Mouse (Mus musculus): Measurements from ENCODE around the gene Alg11.

Gene Alg11

DNA sequence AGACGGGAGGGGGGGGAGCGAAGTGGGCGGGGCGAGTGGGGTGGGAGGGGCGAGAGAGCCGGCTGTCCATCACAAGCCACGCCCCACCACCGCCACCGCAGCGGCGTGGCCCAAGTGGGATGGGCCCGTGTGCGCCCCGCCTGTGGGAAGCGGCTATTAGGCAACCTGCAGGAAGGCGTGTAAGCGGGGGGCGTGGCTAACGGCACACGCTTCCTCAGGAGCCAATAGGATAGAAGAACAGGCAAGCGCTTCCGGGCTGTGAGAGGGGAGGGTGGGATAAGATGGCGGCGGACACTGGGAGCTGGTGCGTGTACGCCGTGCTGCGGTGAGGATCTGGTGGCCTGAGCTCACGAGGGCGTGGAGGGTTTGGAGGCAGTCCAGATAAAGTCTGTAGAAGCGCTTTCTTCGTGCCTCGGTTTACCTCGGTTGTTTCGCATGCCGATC is at the start of gene Alg11:
Gene Alg11, plus strand, starts transcription at position 276 of the 444 bp plus-strand sequence.
- DNase-seq: peak; percentile 96

DNA sequence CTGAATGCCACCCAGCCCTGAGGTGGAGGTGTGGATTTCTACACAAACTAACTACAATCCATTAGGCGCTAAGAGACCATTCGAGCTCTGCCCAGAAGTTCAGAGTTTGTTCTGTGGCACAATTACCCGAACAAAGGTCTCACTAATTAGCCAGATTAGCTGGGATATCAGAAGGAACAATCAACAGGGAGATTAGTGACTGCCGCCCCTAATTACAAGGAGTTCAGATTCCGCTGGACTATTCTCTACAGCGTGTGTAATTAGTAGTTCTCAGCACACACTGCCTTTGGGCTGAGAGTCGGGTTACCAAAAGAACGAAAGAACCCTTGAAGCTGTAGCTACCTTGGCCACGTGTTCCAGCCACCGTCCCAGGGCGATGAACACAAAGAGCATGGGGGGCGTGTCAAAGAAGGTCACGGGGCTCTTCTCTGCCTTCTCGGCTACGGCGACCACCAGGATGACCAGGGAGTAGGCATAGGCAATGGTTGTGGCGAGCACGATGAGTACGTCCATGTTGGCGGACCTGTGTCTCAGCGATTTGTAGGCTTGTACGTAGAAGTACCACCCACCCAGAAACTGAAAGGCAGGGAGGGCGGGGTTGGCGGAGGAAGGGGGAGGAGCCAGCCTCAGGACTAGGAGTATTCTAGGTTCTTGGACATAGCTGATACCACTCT is 47.4 kb upstream of the Alg11 start:
- DNase-seq: no peak

DNA sequence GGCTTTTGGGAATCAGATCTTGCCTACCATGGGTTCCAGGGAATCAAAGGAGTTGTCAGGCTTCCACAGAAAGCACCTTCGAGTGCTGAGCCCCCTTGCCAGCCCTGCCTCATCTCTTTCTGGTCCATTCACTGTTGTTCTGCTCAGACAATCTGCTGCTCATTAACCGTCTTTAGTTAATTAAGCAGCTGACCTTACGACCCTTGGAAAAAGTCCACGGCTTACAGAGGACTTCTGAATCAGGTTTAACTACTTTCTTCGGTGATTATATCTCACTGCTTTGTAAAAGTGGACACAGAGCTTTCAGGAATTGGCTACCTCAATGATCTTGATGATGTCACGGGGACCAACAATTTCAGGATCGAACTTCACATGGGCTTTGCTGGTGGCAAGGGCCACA is 42.8 kb upstream of the Alg11 start:
- no peak for DNase-seq

DNA sequence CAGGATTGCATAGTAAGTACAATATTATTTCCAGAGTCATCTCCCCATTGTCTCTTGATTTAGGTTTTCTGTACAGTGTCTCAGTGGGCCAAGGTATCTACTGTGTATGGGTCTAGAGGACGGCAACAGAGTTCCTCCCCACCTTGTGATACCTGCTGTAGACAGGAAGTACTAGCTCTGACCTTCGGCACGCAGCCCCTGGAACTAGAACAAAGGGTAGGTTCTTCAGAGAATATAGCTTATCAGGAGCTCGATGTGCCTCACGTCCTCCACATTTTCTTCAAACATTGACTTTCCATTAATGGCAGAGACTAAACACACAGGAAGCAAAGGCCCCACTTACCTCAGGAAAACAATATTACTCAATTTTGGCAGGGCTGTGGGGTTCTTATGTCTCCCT is 41.0 kb upstream of the Alg11 start:
- no peak for DNase-seq

DNA sequence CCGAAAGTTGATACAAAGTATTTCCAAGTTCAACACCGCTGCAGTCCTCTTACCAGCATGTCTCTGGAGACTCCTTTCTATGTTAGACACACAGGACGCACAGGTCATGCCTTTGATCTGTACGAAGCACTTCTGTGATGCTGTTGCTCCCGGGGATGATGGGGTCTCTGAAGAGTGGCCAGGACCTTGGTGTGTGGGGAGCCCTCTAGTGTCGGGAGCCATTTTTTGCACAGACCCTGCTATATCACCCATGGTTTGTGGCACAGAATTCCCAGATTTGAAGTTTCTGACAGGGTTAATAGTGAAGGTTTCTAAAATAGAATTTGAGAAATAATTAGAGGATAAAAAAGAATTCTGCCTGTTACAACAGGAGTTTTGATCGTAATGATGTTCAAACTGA is 38.3 kb upstream of the Alg11 start:
- DNase-seq: no peak

DNA sequence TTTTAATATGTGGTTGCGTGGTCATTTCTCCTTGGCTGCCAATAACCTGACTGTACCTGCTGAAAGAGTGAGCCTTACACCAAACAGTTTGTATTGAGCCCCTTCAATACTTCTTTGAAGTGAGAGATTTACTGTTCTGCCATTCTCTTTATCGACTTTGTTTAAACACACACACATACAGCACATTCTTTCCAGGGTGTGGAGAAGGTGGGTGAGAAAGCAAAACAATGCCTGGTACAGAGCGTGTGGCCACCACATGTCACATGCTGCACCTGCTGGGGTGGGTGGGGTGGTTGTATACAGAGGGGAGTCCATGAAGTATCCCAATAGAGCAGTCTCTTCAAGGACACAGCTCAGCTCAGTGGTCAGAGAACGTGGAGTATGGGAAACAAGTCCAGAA is 35.3 kb upstream of the Alg11 start:
- DNase-seq: no peak

DNA sequence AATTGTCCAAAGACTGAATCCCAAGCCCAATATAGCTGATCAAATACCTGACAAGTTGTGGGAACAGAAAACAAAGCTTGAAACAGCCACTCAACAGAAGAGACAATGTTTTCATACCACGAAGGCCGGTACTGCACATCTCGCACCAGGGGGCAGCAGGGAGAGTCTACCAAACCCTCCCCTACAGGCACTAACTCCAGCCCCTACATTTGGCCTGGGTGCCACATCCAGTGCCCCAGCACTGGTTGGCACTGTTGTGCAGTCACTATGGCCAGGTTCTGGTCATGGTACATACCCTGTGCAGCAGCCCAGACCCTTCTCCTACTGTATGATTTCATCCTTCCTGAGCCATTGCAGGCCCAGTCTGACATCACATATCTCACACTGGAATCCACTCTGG is 31.5 kb upstream of the Alg11 start:
- no peak for DNase-seq

DNA sequence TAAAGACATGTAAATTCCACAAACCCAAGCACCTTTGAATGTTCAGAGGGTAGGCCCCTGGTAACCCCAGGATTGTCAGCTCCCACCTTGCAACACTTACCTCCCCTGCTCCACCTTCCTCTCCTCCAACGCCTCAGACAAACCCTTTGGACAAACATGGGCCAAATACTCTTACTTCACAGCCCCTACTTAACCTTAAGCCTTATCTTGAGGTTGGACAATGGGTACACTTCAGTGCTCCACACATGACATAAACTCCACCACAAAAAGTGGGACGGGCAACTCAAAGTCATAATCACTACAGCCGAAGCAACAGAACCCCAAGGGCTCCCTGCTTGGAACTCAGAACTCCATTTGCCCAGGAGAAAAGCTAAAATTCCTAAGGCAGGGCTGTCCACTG is 29.5 kb upstream of the Alg11 start:
- no peak for DNase-seq

DNA sequence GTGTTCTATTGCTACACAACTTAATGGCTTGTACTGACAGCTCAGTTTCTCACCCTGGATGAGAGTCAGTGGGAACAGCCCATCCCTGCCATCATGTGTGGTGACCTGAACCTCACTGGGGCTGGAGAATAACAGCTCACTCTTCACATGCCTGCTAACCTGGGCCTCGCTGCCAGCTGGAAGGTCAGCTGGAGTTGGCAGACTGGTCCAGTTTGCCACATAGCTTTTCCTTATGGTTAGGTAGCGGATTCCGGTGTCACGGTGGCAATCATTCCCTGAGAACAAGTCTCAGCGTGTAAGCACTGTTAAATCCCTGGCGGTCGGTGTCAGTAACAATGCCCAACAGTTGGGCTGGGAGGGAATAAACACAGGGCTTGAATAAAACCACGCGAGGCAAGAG is 24.4 kb upstream of the Alg11 start:
- DNase-seq: no peak

DNA sequence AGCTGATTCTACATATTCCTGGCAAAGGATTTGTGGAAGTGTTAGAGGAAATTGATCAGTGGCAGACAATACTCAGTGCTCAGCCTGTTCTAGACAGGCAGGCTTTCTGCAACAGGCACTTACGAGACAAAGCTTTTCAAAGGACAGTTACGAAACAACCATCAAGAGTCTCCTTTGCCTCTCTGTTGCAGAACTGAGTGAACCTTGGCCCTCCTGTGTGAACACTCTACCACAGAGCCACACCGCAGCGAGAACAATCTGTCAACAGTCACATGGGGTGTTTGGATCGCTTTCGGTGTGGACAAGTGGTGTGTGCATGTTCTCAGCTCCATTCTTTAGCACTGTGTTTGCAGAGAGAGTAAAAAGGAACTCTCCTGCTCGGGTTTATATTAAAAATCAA is 23.5 kb upstream of the Alg11 start:
- no peak for DNase-seq

DNA sequence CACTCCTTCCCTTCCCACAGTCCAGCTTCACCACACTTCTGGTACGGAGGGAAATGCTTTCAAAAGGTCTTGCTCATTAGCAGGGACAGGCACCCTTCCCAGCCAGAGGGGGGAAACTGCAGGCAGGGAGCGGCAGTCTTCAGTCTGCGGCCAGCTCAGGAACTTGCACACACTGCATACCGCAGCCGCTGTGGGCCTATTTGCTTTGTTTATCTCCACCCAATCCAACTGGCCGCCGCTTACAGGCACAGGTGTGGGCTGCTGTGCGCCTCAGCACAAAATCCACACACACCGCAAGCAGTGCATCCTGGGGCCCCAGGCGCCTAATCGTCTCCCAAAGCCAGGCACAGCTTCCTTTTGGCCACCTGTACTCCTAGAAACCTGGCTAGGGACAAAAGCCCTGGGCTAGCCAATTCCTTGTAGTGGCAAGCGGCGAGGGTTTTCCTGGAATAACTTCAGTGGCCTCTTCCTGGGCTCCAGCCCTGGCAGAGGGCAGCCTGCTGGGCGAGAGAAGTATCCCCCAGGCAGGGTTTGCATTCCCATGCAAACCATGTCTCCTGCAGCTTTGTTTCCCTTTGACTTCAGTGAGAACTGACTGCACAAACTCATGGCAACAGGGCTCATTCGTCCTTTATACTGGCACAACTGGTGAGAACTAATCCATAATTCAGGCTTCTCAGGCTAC is 20.9 kb upstream of the Alg11 start:
- no peak for DNase-seq

DNA sequence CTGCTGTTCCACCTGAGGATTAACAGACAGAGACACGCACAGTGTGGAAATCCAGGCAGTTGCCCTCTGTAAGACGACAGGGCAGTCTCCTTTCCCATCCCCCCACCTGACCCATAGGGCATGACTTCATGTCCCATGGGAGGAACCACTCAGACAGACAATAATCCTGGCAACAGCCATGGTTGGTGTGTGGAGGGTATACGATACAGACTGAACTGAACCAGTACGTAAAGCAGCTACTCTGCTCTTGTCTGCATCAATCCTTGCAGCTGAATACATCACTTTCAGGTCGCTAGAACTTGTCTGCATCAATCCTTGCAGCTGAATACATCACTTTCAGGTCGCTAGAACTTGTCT is 20.4 kb upstream of the Alg11 start:
- DNase-seq: no peak

DNA sequence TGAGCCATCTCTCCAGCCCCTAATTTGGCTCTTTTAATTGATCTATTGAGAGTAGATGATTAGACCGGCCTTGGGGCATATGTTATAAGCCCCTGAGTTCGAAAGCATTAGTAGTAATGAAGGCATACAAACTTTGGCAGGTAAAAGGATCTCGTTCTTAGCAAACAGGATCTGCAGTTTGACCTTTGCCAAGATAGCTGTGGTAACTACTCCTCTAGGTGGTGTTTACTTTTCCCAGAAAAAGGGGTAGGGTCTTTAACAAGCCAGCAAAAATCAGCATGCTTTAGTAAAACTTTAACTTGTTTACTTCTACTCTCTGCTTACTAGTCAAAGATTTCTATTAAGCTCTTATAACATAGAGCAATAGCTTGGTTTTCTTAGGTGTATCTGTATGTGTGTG is 18.0 kb upstream of the Alg11 start:
- DNase-seq: no peak

DNA sequence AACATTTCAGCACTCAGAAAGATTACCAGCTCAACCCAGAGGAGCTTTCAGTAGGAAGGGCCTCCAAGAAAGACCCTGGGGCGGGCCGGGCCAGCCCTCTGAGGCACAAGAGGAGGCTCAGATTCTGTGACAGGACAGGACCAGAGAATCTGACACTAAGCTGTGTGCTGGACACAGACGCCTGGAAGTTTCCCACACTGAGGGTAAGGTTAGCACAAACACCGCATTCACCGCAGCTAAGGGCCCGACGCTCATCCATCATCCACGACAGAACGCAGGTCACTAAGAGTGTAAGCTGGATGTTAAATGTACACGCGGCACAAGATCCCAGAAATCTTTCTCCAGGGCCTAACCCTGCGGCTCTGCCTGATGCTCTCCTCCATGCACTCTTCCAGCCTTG is 16.8 kb upstream of the Alg11 start:
- DNase-seq: no peak

DNA sequence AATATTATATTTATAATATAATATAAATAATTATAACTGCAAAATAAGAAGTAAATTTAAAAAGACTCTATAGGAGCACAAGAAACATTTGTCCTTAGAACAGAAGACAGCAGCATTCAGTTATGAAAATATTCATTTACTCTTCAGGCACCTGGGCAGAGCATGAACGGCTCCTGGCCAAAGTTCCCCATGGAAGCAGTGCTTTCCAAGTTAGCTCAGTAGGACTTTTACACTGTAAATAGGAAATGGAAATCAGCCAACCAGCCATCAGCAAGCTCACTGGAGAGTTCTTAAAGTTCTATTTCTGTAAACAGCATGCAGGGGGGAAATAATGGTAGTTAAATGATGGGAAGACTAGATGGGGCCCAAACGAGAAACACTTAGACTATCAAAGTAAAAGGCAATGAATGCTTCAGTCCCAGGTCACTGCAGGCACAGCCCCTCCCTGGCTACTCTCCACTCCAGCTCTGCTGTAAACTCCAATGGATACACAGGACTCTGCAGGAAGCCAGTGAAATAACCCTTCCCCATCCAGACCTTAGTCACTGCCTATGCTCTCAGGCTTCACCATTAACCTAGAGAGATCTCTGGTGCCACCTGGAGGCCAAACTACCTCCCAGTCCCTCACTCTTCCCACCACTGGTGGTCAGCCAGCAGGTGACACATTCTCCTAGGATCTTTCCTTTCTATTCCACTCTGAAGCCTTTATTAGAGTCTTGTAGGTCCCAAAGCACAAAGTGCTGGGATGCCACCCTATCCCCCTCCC is 12.6 kb upstream of the Alg11 start:
- peak; percentile 54 for DNase-seq

DNA sequence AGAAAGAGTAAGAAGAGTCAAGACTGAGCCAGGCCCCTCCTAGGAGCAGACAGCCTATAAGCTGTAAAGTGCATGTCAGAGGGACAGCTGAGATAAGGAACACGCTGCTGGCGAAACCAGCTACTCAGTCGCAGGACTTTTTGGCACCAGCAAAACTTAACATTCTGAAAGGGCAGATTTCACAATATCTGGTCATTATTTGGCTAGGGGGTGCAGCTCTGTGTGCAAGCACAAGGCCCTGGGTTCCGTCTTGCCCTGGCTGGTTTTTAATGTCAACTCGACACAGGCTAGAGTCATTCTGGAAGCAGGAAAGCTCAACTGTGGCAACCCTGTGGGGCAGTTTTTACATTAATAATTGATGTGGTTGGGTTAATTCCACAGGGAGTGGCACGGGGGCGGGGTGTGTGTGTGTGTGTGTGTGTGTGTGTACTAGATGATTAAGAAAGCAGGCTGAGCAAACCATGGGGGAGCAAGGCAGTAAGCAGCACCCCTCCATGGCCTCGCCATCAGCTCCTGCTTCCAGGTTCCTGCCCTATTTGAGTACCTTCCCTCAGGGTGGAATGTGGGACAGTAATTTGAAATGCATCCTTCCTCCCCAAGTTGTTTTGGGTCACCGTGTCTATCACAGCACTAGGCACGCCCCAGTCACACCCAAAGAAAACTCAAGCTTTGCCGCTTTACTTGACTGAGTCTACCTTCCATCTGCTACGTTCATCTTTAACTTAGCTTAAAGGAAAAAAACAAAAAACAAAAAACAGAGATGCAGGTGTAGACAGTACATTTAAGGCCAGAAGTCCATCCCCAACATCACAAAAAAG is 5.6 kb upstream of the Alg11 start:
- DNase-seq: no peak

DNA sequence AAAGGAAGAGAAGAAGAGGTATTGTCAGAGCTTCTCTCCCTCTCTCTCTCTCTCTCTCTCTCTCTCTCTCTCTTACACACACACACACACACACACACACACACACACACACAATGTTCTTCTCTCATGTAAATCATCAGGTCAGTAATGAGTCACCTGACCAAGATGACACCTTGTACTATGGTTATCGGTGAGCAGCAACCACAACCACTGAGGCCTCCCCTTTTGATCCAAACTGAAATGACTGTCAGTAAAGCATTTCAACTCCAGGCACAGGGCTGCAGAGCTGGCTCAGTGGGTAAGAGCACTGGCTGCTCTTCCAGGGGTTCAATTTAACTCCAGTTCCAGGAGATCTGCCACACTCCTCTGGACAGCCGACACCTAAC is 5.0 kb upstream of the Alg11 start:
- no peak for DNase-seq

DNA sequence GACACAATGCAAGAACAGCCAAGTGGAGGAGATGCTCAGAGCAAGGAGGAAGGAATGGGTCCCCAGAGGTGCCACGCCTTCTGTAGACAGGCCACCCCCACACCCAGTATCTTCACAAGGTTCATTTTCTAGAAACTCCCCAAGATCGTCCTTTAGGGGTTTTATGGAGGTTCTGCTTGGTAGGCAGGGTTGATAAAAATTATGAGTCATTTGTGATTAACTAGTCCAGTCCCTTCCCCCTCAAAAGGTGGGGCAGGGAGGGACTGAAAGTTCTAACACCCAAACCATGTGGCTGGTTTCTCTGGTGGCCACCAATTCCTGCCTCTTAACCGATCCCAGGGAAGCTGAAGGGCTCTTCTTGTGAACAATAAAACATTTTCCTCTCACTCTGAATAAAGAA is 3.7 kb upstream of the Alg11 start:
- no peak for DNase-seq

DNA sequence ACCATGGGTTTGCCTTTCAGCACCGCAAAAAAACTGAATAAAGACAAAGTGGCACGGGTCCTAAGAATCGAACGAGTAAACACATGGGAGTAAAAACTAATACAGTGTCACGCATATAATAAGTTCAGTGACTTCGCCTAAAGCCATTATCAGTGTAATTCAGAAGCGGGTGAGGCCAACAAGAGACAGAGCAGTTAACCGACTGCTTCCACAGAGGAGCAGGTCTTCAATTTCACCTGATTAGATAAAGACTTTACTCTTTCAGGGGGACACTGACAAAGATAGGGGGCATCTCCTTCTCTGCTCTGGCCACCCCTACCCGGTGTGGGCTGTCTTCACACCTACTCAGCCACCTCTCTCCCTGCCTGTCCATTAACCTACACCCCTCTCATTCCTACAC is 2.2 kb upstream of the Alg11 start:
- DNase-seq: no peak

DNA sequence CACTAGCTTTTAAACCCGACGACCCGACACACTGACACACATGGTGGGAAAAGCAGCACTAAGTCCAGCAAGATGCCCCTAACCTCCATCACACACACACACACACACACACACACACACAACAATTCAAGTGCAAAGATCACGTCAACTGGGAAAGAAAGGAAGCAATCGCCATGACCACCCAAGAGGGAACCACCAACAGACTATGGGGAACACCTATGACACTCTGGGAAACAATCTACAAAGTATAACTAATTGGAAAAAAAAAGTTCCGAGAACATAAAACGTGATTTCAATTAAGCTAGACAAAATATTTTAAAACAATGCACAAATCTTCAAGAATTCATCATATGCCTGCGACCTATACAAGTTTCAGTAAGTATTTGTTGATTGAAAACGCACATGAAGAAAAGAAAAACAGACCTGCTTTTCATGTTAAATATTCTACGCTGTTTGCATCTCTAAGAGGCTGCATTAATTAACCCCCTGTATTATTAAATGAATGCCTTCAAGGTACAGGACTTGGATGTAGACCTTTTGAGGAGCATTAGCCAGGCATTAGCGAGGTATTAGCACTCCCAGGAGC is 1.3 kb upstream of the Alg11 start:
- DNase-seq: no peak

DNA sequence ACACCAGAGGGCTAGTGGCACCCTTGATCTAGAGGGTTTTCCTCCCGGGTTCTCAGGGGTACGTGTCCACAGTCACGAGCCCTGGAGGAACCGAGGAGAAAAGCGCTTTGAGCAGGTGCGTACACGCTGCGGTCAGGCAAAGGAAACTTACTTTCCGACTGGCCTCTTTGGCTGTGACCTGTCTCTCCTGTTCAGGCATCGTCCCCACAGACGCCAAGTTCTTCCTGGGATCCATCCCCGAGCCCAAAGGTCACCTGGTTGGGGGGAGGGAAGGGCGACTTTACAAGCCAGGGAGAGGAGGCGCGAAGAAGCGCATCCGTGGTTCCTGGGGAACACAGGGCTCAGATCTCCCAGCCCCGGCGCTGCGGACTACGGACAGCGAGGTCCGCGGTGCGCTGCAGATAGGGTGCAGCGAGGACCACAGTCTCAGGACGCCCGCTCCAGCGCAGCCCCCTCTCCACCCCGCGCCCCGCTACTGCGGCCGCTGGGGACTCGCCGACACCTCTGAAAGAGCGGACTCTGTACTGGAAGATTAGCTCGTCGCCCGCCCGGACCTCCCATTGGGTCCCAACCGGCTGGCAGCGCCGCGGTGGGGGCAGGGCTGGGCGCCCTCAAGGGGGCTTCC is 588 bp upstream of the Alg11 start, which contains the start of gene Atp7b:
Gene Atp7b, minus strand, starts transcription at position 485 of the 625 bp plus-strand sequence.
- no peak for DNase-seq

DNA sequence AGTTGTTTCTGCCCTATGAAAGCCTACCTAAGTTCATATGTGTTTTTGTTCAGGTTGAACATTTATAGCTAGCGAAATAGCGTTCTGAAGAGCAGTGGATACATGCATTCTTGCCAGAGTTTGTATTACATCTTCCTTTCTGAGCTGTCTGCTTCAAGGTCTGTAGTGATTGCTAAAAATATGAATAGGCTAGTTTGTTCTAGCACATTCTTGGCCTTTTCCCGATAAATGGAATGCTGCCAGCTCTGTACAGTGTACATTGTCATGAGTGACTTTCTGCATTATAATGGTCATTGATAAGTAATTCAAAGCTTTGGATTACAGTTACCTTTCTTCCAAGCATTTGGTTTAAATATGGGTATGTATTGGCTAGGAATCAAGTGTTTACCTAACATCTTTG is 605 bp downstream of the Alg11 start:
- DNase-seq: no peak
